Mouse (Mus musculus) bone marrow macrophage, adult 2 months (primary cell): ENCODE results near the gene Car7. TPM values are rescaled to one million over a fixed set of nuclear protein-coding genes. Genes with fewer than 3 reads are reported as not detected.
A peak's percentile ranks its signal among the peaks of the same experiment; 100 is the strongest.

ENCODE experiments used
- H3K27ac ChIP-seq: 2 replicates; pipeline ENCODE4 v1.5.1; 2012; ENCODE audit warnings: low read depth, low read length; ENCODE audit not compliant: insufficient read depth
- H3K4me1 ChIP-seq: 2 replicates; pipeline ENCODE4 v1.6.1; 2012; ENCODE audit warnings: low read length; ENCODE audit not compliant: control insufficient read depth, insufficient read depth
- H3K4me3 ChIP-seq: 2 replicates; pipeline ENCODE4 v1.5.1; 2012; ENCODE audit warnings: mild to moderate bottlenecking, low read length, moderate library complexity; ENCODE audit not compliant: insufficient read depth
- CTCF ChIP-seq: IDR thresholded peaks from 2 replicates; pipeline ENCODE4 v1.5.1; 2012; ENCODE audit warnings: low read depth, mild to moderate bottlenecking, low read length, moderate library complexity
- POLR2A ChIP-seq: IDR thresholded peaks from 2 replicates; pipeline ENCODE4 v1.6.1; 2012; ENCODE audit warnings: mild to moderate bottlenecking, low read depth, low read length, borderline replicate concordance
- polyA plus RNA-seq: library from polyadenylated mRNA; stranded (reverse); fragments of >200 nt; gene quantifications from 2 replicates; pipeline ENCODE4 v1.2.4, GENCODE M21; 2012; ENCODE audit not compliant: missing spikeins, insufficient read depth, insufficient read length

Gene Car7
- 0.72 and 1.7 TPM in 2 replicates for polyA plus RNA-seq

GRCm38 (mm10) chr8:104533971-104534778 lies at the start of gene Car7, which contains the start of gene Nae1:
Car7 (plus strand) TSS chr8:104534689.
Nae1 (minus strand) TSS chr8:104534637.
- peak; percentile 37; the same call in 1 of the 2 replicates for TF ChIP-seq CTCF
- TF ChIP-seq POLR2A = no peak
- Histone ChIP-seq H3K27ac (peak within 1 kb of the TSS; percentile 51), H3K4me3 (peak within 1 kb of the TSS; percentile 98), H3K4me1 (peaks cover 9% of the 10 kb centered on the region)

GRCm38 (mm10) chr8:104509061-104510006 lies 25.2 kb upstream of the Car7 start, which contains the start of gene Terb1:
Terb1 (minus strand) TSS chr8:104509910.
- Histone ChIP-seq H3K4me1 (no peaks in the 10 kb centered on the region), H3K27ac (no peak within 1 kb of the TSS), H3K4me3 (0 out of 2 replicates have a peak within 1 kb of the TSS, but pooled peaks have one; percentile 20)
- TF ChIP-seq POLR2A = no peak
- no peak for TF ChIP-seq CTCF

GRCm38 (mm10) chr8:104510134-104510533 lies 24.4 kb upstream of the Car7 start:
- TF ChIP-seq POLR2A (no peak), CTCF (no peak)
- Histone ChIP-seq H3K4me3 (no peak overlapping the region), H3K27ac (no peak overlapping the region), H3K4me1 (no peaks in the 10 kb centered on the region)

GRCm38 (mm10) chr8:104517872-104518271 lies 16.6 kb upstream of the Car7 start:
- TF ChIP-seq CTCF (no peak), POLR2A (no peak)
- Histone ChIP-seq H3K27ac (no peak overlapping the region), H3K4me1 (no peaks in the 10 kb centered on the region), H3K4me3 (no peak overlapping the region)

- Histone ChIP-seq H3K4me1 (peaks cover 9% of the 10 kb centered on the region), H3K27ac (no peak overlapping the region), H3K4me3 (no peak overlapping the region)
- TF ChIP-seq CTCF (no peak), POLR2A (no peak)
Observed at GRCm38 (mm10) chr8:104529671-104530070, 4.8 kb upstream of the Car7 start.

GRCm38 (mm10) chr8:104533551-104533950 lies 938 bp upstream of the Car7 start:
- peak overlapping the region; percentile 98 for H3K4me3 ChIP-seq
- no peak overlapping the region for H3K27ac ChIP-seq
- TF ChIP-seq POLR2A (no peak), CTCF (no peak)
- H3K4me1 ChIP-seq = peaks cover 9% of the 10 kb centered on the region

GRCm38 (mm10) chr8:104534779-104535141 lies 271 bp downstream of the Car7 start:
- Histone ChIP-seq H3K27ac (peak overlapping the region; percentile 51), H3K4me1 (peaks cover 9% of the 10 kb centered on the region), H3K4me3 (peak overlapping the region; percentile 98)
- TF ChIP-seq CTCF = no peak

- peak overlapping the region; percentile 51; the same call in 1 of the 2 replicates for H3K27ac ChIP-seq
- H3K4me3 ChIP-seq = peak overlapping the region; percentile 98
- TF ChIP-seq CTCF (no peak), POLR2A (no peak)
Observed at GRCm38 (mm10) chr8:104535378-104535777, 889 bp downstream of the Car7 start.

GRCm38 (mm10) chr8:104536028-104536427 lies 1.5 kb downstream of the Car7 start:
- H3K27ac ChIP-seq = no peak overlapping the region
- H3K4me1 ChIP-seq = peaks cover 9% of the 10 kb centered on the region
- no peak overlapping the region for H3K4me3 ChIP-seq
- TF ChIP-seq CTCF = no peak
- TF ChIP-seq POLR2A = no peak

More at GRCm38 (mm10) chr8:104535378-104535777, 889 bp downstream of the Car7 start:
- peaks cover 9% of the 10 kb centered on the region for H3K4me1 ChIP-seq
